Comparison of ENCODE assay signal across 11 mouse cellular contexts in genomic region chr16:16528014-16528413, GRCm38 (mm10).
A peak's percentile ranks its signal among the peaks of the same experiment; 100 is the strongest.
DNase-seq lines count a peak whose midpoint lies in the region; ATAC-seq lines count a peak whose summit lies in the region.
"Had no signal": no experiment of that assay in that cellular context is flagged by ENCODE, and none has a peak within 500 bp of the region (broad histone marks: within the 10 kb centered on the region; RNA-seq: fewer than 3 reads in every experiment).

No protein-coding gene starts in this region.

- H3K27ac ChIP-seq in forebrain, embryonic 13.5 days, result no peak overlapping the region
- H3K27ac ChIP-seq in forebrain, embryonic 16.5 days (ENCODE audit: low read length), result no peak overlapping the region
- no peak overlapping the region for H3K27ac ChIP-seq in kidney, embryonic 16.5 days (ENCODE audit: low read length)
- H3K27ac ChIP-seq in kidney, embryonic 14.5 days (ENCODE audit: low read depth, low read length), result no peak overlapping the region
- H3K27ac ChIP-seq in hindbrain, embryonic 13.5 days, result no peak overlapping the region
- no peak overlapping the region for H3K27ac ChIP-seq in midbrain, embryonic 16.5 days (ENCODE audit: low read length)

- no peak overlapping the region for H3K9ac ChIP-seq in forebrain, embryonic 13.5 days
- H3K9ac ChIP-seq in forebrain, embryonic 16.5 days (replicated peaks; ENCODE audit: low read depth, low read length), result no peak overlapping the region
- H3K9ac ChIP-seq in kidney, embryonic 16.5 days (replicated peaks; ENCODE audit: low read length), result no peak overlapping the region
- no peak overlapping the region for H3K9ac ChIP-seq in kidney, embryonic 14.5 days (ENCODE audit: low read depth, low read length)
- H3K9ac ChIP-seq in hindbrain, embryonic 13.5 days, result no peak overlapping the region
- no peak overlapping the region for H3K9ac ChIP-seq in midbrain, embryonic 16.5 days (ENCODE audit: low read depth, low read length)
- H3K9ac ChIP-seq: lung, embryonic 14.5 days had no signal

- no peaks in the 10 kb centered on the region for H3K27me3 ChIP-seq in forebrain, embryonic 13.5 days
- H3K27me3 ChIP-seq in forebrain, embryonic 16.5 days (replicated peaks; ENCODE audit: control insufficient read depth, insufficient read depth, low read length), result no peaks in the 10 kb centered on the region
- no peaks in the 10 kb centered on the region for H3K27me3 ChIP-seq in kidney, embryonic 16.5 days (ENCODE audit: insufficient read depth, low read length)
- H3K27me3 ChIP-seq in kidney, embryonic 14.5 days (ENCODE audit: control insufficient read depth, insufficient read depth, low read length), result no peaks in the 10 kb centered on the region
- H3K27me3 ChIP-seq in hindbrain, embryonic 13.5 days, result no peaks in the 10 kb centered on the region
- H3K27me3 ChIP-seq in midbrain, embryonic 16.5 days (ENCODE audit: control insufficient read depth, insufficient read depth, low read depth, low read length), result no peaks in the 10 kb centered on the region

- WGBS in forebrain, embryonic 13.5 days, result 42% methylated on average over 3 of the region's 3 CpGs
- WGBS in forebrain, embryonic 16.5 days, result 41% methylated on average over 3 of the region's 3 CpGs
- WGBS in kidney, embryonic 16.5 days, result 78% methylated on average over 3 of the region's 3 CpGs
- WGBS in kidney, embryonic 14.5 days, result 72% methylated on average over 3 of the region's 3 CpGs
- 58% methylated on average over 3 of the region's 3 CpGs for WGBS in hindbrain, embryonic 13.5 days
- WGBS in midbrain, embryonic 16.5 days, result 49% methylated on average over 3 of the region's 3 CpGs

- peak; percentile 52; the same call in 1 of the 2 replicates for ATAC-seq in forebrain, embryonic 13.5 days
- ATAC-seq in forebrain, embryonic 16.5 days, result no peak
- ATAC-seq in kidney, embryonic 16.5 days (ENCODE audit: low FRiP score, low TSS enrichment), result peak; percentile 54; the same call in 1 of the 2 replicates
- no peak for ATAC-seq in kidney, embryonic 14.5 days (ENCODE audit: low FRiP score, low TSS enrichment)
- ATAC-seq in hindbrain, embryonic 13.5 days (ENCODE audit: low FRiP score), result 0 out of 2 replicates have a peak, but pooled peaks have one; percentile 46
- peak; percentile 54; the same call in 1 of the 2 replicates for ATAC-seq in midbrain, embryonic 16.5 days

- no peak overlapping the region for H3K4me2 ChIP-seq in forebrain, embryonic 13.5 days
- no peak overlapping the region for H3K4me2 ChIP-seq in forebrain, embryonic 16.5 days (ENCODE audit: low read length)
- H3K4me2 ChIP-seq in kidney, embryonic 16.5 days (replicated peaks; ENCODE audit: low read depth, low read length), result no peak overlapping the region
- H3K4me2 ChIP-seq in kidney, embryonic 14.5 days (replicated peaks; ENCODE audit: low read depth, low read length), result no peak overlapping the region
- no peak overlapping the region for H3K4me2 ChIP-seq in hindbrain, embryonic 13.5 days
- H3K4me2 ChIP-seq in midbrain, embryonic 16.5 days (ENCODE audit: low read length), result no peak overlapping the region

- H3K4me3 ChIP-seq in forebrain, embryonic 13.5 days, result no peak overlapping the region
- no peak overlapping the region for H3K4me3 ChIP-seq in forebrain, embryonic 16.5 days (replicated peaks; ENCODE audit: low read length)
- no peak overlapping the region for H3K4me3 ChIP-seq in kidney, embryonic 16.5 days (ENCODE audit: low read length)
- no peak overlapping the region for H3K4me3 ChIP-seq in kidney, embryonic 14.5 days (ENCODE audit: low read length)
- H3K4me3 ChIP-seq in hindbrain, embryonic 13.5 days, result no peak overlapping the region
- no peak overlapping the region for H3K4me3 ChIP-seq in midbrain, embryonic 16.5 days (ENCODE audit: low read depth, low read length)

- peaks cover 41% of the 10 kb centered on the region for H3K4me1 ChIP-seq in forebrain, embryonic 13.5 days
- peaks cover 27% of the 10 kb centered on the region for H3K4me1 ChIP-seq in forebrain, embryonic 16.5 days (replicated peaks; ENCODE audit: control insufficient read depth, insufficient read depth, low read length)
- H3K4me1 ChIP-seq in kidney, embryonic 16.5 days (ENCODE audit: insufficient read depth, low read length), result peaks cover 17% of the 10 kb centered on the region
- H3K4me1 ChIP-seq in kidney, embryonic 14.5 days (ENCODE audit: control insufficient read depth, insufficient read depth, low read length), result peaks cover 5% of the 10 kb centered on the region; the same call in 1 of the 2 replicates
- H3K4me1 ChIP-seq in hindbrain, embryonic 13.5 days (replicated peaks), result peaks cover 40% of the 10 kb centered on the region
- H3K4me1 ChIP-seq in midbrain, embryonic 16.5 days (ENCODE audit: control insufficient read depth, insufficient read depth, low read length), result peaks cover 16% of the 10 kb centered on the region

- no peak for DNase-seq in lung, postnatal 10 days
- no peak for DNase-seq in embryo, embryonic 10 days (ENCODE audit: low spot score)
- DNase-seq: cerebellum, adult 11-12 months; thymus, postnatal 25 days had no signal

- H3K36me3 ChIP-seq in forebrain, embryonic 13.5 days (ENCODE audit: poor library complexity, severe bottlenecking), result peaks cover 8% of the 10 kb centered on the region; the same call in 1 of the 2 replicates
- no peaks in the 10 kb centered on the region for H3K36me3 ChIP-seq in forebrain, embryonic 16.5 days (ENCODE audit: control insufficient read depth, insufficient read depth)
- H3K36me3 ChIP-seq in kidney, embryonic 16.5 days (ENCODE audit: insufficient read depth, low read length), result no peaks in the 10 kb centered on the region
- H3K36me3 ChIP-seq in kidney, embryonic 14.5 days (ENCODE audit: control insufficient read depth, insufficient read depth, low read length), result no peaks in the 10 kb centered on the region
- no peaks in the 10 kb centered on the region for H3K36me3 ChIP-seq in hindbrain, embryonic 13.5 days
- H3K36me3 ChIP-seq in midbrain, embryonic 16.5 days (ENCODE audit: control insufficient read depth, insufficient read depth, low read length), result no peaks in the 10 kb centered on the region

- no peaks in the 10 kb centered on the region for H3K9me3 ChIP-seq in forebrain, embryonic 13.5 days (replicated peaks)
- no peaks in the 10 kb centered on the region for H3K9me3 ChIP-seq in forebrain, embryonic 16.5 days (ENCODE audit: control insufficient read depth, low read length)
- H3K9me3 ChIP-seq in kidney, embryonic 16.5 days (ENCODE audit: low read length), result no peaks in the 10 kb centered on the region
- H3K9me3 ChIP-seq in kidney, embryonic 14.5 days (ENCODE audit: control insufficient read depth, low read length), result no peaks in the 10 kb centered on the region
- H3K9me3 ChIP-seq in hindbrain, embryonic 13.5 days, result no peaks in the 10 kb centered on the region
- no peaks in the 10 kb centered on the region for H3K9me3 ChIP-seq in midbrain, embryonic 16.5 days (replicated peaks; ENCODE audit: control insufficient read depth, low read length, poor library complexity, severe bottlenecking)

Comparison
In these comparisons a context has a peak if more than half of its experiments do, and no peak if none do; other contexts are left out.
1. ATAC-seq: peak in forebrain, embryonic 13.5 days (single experiment), kidney, embryonic 16.5 days (single experiment), hindbrain, embryonic 13.5 days (single experiment) and midbrain, embryonic 16.5 days (single experiment); none in forebrain, embryonic 16.5 days (single experiment) and kidney, embryonic 14.5 days (single experiment).